Mouse (Mus musculus) left cerebral cortex, adult 8-10 months (tissue): ENCODE measurements around the gene Lin7c. TPM values are rescaled to one million over a fixed set of nuclear protein-coding genes. Genes with fewer than 3 reads are reported as not detected.

ENCODE experiments used
- DNase-seq, 2 experiments: peaks; one replicate each; pipeline ENCODE4 v3.0.0; 2022; ENCODE audit warnings: low spot score in 2 of 2
- total RNA-seq, 4 experiments: library from RNA; stranded (reverse); gene quantifications; 2 replicates each; pipeline ENCODE4 v1.2.4; 2022

The Lin7c gene
- total RNA-seq, 4 experiments from 2014 or later = 81.6 to 85.7 (median 84.4) TPM

- DNase-seq = no peak
These were observed 45.7 kb downstream of the Lin7c start for GRCm38 (mm10) chr2:109936410-109936755.

GRCm38 (mm10) chr2:109941973-109942444, 51.4 kb downstream of the Lin7c start:
- DNase-seq = no peak

DNA sequence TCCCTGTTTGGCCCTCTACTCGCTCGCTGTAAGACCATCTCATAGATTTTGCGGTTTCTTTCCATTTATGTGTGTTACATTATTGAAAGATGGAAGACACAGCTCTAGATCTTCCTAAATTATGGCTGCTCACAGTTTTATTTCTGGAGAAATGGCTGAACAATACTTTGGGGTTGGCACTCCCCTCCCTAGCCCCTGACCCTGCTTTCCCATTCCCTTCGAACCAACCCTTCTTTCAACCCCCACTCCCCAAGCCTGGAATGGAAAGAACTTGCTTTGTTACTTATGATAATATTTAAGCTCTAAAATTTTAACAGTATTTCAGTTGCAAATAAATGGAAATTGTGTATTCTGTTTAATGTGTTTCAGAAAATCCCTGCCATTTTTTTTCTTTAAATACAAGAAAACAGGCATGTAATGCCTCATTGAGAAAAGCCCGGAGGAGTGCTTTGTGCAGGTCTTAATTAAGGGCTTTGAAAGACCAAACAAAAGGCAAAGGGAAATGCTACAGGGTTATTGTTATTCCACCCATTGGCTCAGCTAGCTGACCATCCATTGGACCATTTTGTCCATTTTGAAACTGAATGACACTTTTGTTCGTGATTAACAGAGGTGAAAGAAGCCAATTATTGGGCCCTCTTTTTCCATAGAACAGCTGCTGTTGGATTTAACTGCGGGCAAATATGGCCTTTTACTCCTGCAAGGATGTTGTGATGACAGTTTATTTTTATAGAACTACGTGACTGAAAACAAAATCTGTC, 52.3 kb downstream of the Lin7c start:
- DNase-seq = no peak

- no peak for DNase-seq
These were observed 54.3 kb downstream of the Lin7c start for GRCm38 (mm10) chr2:109944995-109945394.

DNA sequence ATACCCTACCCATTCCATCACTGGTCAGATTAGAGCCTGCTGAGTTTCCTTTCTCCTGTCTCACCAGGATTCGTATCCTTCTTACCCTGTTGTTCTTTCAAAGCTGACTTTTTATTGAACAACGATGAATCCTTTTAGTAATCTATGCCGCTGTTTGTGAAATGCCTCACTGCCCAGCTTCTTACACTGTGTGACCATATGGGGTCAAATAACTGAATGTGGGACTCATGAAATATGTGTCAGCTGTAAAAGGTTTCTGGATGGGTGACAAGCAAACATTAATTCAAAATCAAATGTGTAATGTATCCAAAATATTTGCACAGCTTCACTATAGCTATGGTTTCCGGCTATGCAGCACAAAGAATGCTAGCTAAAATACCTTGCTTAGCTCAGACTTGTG, 54.9 kb downstream of the Lin7c start:
- DNase-seq = no peak

DNA sequence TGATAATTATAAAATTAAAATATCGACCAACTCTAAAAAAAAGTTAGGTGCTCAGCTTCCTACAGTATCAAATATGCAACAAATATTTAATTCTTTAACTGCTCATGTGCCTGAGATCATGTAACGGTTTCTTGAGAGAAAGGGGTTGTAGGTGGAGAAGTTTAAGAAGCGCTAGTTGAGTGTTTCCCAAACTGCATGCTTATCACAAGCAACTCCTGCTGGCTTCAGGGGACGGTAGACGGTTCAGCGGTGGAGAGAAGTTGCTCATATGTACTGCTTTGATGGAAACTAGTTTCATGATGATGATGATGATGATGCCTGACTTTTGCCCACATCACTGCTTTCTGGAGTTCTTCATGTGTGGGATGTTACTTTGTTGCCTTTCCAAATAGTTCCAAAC, 55.8 kb downstream of the Lin7c start:
- DNase-seq = no peak

DNA sequence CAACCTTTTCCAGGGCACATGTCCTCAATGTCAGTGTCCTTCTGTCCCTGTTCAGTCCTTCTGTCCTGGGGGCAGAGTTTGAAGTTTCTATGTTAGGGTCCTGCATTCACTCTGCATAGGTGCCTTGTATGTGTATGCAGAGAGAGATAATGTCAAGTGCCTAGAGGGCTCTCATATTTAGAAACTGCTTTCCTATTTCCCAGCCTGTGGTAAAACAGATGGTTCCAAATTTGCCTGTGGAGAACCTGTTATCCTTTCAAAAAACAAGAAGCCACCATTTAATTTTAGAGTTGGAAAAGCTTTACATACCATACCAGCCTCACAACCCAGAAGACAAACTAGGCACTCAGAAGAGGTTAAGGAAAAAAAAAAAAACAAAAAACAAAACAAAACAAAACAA, 58.9 kb downstream of the Lin7c start:
- no peak for DNase-seq

GRCm38 (mm10) chr2:109950311-109950710, 59.7 kb downstream of the Lin7c start:
- no peak for DNase-seq

Other genes with a start within 250 kb of the Lin7c start
- gene Bdnf, start 216.2 kb upstream of the Lin7c start, total RNA-seq = 10 to 100 TPM; 15.1 to 16.9 (median 16.5) TPM
- 10 to 100 TPM; 23.0 to 26.0 (median 24.4) TPM for gene Lgr4, start 26.8 kb downstream of the Lin7c start, total RNA-seq
- gene Ccdc34, start 127.0 kb downstream of the Lin7c start, total RNA-seq = 10 to 100 TPM; 12.3 to 14.8 (median 14.2) TPM